Mouse (Mus musculus) liver, embryonic 11.5 days (tissue): Measurements from ENCODE around the gene Wdr4. TPM values are rescaled to one million over a fixed set of nuclear protein-coding genes. Genes with fewer than 3 reads are reported as not detected.

Source experiments
- ATAC-seq: fragments of 200-750 bp; cut with Nextera tagmentation; replicated peaks from 2 replicates; pipeline ENCODE4 v1.8.0; 2017; ENCODE audit warnings: moderate number of reproducible peaks, mild to moderate bottlenecking, moderate TSS enrichment, moderate library complexity; ENCODE audit not compliant: low FRiP score
- DNase-seq: peaks from one replicate; pipeline ENCODE4 v3.0.0-alpha.2; 2017; ENCODE audit warnings: low spot score
- H3K27ac ChIP-seq: fragments of 300-500 bp; sonication (generic); 2 replicates; pipeline ENCODE4 v1.5.1; 2014; ENCODE audit warnings: mild to moderate bottlenecking, low read depth, low read length, control low read depth
- H3K27me3 ChIP-seq: fragments of 300-500 bp; sonication (generic); replicated peaks from 2 replicates; pipeline ENCODE4 v1.6.1; 2014; ENCODE audit warnings: low read length, mixed read lengths; ENCODE audit not compliant: control insufficient read depth, insufficient read depth
- H3K36me3 ChIP-seq: fragments of 300-500 bp; sonication (generic); 2 replicates; pipeline ENCODE4 v1.6.1; 2014; ENCODE audit warnings: mild to moderate bottlenecking, low read length, moderate library complexity, mixed read lengths; ENCODE audit not compliant: control insufficient read depth, insufficient read depth
- H3K4me1 ChIP-seq: fragments of 300-500 bp; sonication (generic); replicated peaks from 2 replicates; pipeline ENCODE4 v1.6.1; 2014; ENCODE audit warnings: low read length, mixed read lengths; ENCODE audit not compliant: control insufficient read depth, insufficient read depth
- H3K4me2 ChIP-seq: fragments of 300-500 bp; sonication (generic); 2 replicates; pipeline ENCODE4 v1.6.1; 2014; ENCODE audit warnings: mild to moderate bottlenecking, control low read depth, moderate library complexity
- H3K4me3 ChIP-seq: fragments of 300-500 bp; sonication (generic); 2 replicates; pipeline ENCODE4 v1.5.1; 2014; ENCODE audit warnings: low read depth, low read length, control low read depth
- H3K9ac ChIP-seq: fragments of 300-500 bp; sonication (generic); 2 replicates; pipeline ENCODE4 v1.6.1; 2014; ENCODE audit warnings: low read depth, low read length, control low read depth
- H3K9me3 ChIP-seq: fragments of 300-500 bp; sonication (generic); 2 replicates; pipeline ENCODE4 v1.6.1; 2016; ENCODE audit warnings: low read length, inconsistent platforms, mixed read lengths; ENCODE audit not compliant: control insufficient read depth
- WGBS: fragments of 180-500 bp; shearing (Covaris S2); extraction: QIAGEN DNeasy Blood & Tissue Kit; methylation state at CpG from one replicate; pipeline ENCODE4 v1.1.7; 2014; 5-methylcytosine and 5-hydroxymethylcytosine counted together
- microRNA-seq: library from miRNA; unstranded; fragments of <30 nt; microRNA quantifications from one replicate; pipeline ENCODE4, GENCODE M21; 2017; ENCODE audit warnings: borderline number of aligned reads
- polyA plus RNA-seq: library from polyadenylated mRNA; unstranded; fragments of >200 nt; fragmentation: Nextera tagmentation; extraction: Ambion mirVana; gene quantifications from 2 replicates; pipeline ENCODE4 v1.2.1, GENCODE M21; 2014

Wdr4 gene
- polyA plus RNA-seq, 1 experiment from 2014 or later: 65.1 TPM

DNA sequence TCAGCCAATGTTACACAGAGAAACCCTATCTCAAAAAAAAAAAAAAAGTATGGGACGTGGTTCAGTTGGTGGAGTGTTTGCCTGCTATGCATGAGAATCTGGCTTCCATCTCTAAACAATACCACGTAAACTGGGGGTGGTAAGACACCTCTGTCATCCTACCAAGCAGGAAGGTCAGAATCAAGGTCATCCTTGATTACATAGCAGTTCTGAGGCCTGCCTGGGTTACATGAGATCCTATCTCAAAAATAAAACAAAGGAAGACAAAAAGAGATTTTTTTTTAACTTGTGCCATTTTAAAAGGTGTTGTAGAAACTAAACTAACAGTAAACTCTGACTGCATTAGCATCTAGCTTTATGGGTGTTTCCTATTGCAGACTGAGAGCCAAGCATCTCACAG lies 67.0 kb downstream of the Wdr4 start:
- Histone ChIP-seq H3K27me3 (no peaks in the 10 kb centered on the region), H3K9me3 (no peaks in the 10 kb centered on the region), H3K4me3 (no peak overlapping the region), H3K36me3 (no peaks in the 10 kb centered on the region), H3K27ac (0 out of 2 replicates have a peak overlapping the region, but pooled peaks have one; percentile 25), H3K9ac (no peak overlapping the region), H3K4me1 (no peaks in the 10 kb centered on the region; the same call in 1 of the 2 replicates), H3K4me2 (no peak overlapping the region)
- WGBS: 69% methylated on average over 2 of the region's 2 CpGs
- no peak for DNase-seq
- ATAC-seq: no peak

DNA sequence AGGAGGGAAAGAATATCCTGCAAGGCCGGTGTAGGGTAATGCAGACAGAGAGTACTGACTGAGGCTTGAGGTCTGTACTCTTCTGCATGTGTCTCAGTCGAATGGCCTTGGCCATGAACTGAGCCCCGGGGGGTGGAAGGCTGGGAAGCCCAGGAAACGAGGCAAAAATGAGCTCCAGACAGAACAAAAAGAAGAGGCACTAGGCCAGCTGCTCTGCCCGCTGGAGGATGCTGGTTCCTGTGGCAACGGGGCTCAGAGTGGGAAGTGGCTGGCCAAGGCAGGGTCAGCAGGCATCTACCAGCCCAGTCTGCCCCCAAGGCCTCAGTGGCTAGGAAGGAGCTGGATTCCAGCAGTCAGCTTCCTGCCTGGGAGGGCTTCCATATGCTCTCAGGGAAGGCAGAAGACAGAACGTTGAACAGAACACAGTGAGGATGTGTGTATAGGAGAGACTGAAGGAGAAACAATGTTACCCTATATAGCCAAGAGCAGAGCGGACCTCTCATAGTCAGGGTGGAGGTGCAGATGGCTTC lies 68.5 kb downstream of the Wdr4 start:
- no peak overlapping the region for H3K9ac ChIP-seq
- no peaks in the 10 kb centered on the region for H3K4me1 ChIP-seq
- H3K27me3 ChIP-seq: no peaks in the 10 kb centered on the region
- WGBS: 56% methylated on average over 8 of the region's 8 CpGs
- DNase-seq (no peak), ATAC-seq (no peak)
- no peak overlapping the region for H3K4me2 ChIP-seq
- no peaks in the 10 kb centered on the region for H3K36me3 ChIP-seq
- H3K4me3 ChIP-seq: no peak overlapping the region
- H3K27ac ChIP-seq: no peak overlapping the region
- no peaks in the 10 kb centered on the region for H3K9me3 ChIP-seq

DNA sequence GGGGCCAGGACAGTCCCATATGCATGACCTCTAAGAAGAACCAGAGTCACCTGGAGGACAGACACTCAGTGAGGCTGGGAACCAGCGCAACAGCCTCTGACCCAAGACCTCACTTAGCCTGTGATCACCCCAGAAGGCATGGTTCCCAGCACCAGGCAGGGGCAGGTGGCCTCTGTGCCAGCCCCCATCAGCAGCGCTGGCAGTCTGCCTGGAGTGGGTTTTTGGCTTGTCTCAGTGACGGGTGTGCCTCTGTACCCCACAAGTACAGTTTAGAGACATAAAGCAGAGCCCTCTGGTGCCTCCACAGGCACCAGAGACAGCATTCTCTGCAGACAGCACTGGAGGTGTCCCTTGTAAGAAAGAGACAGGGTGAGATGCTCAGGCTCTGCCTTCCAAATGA lies 69.6 kb downstream of the Wdr4 start:
- H3K4me1 ChIP-seq: peaks cover 6% of the 10 kb centered on the region; the same call in 1 of the 2 replicates
- 79% methylated on average over 3 of the region's 3 CpGs for WGBS
- no peak overlapping the region for H3K27ac ChIP-seq
- no peaks in the 10 kb centered on the region for H3K9me3 ChIP-seq
- ATAC-seq: no peak
- no peak overlapping the region for H3K4me2 ChIP-seq
- no peaks in the 10 kb centered on the region for H3K36me3 ChIP-seq
- no peak for DNase-seq
- no peak overlapping the region for H3K9ac ChIP-seq
- no peak overlapping the region for H3K4me3 ChIP-seq
- H3K27me3 ChIP-seq: no peaks in the 10 kb centered on the region

DNA sequence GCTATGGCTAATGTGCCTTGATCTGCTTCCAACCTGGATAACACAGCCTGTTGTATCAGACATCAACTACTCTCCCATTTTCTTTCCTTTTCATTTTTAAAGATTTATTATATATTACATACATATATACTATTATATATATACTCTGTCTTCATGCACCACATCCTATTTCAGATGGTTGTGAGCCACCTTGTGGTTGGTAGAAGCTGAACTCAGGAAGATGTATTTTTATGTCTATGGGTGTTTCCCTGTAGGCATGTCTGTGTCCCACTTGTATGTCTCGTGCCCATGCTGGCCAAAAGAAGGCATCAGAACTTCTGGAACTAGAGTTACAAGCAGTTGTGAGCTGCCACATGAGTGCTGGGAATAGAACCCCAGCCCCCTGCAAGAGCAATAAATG lies 71.3 kb downstream of the Wdr4 start:
- Histone ChIP-seq H3K27ac (no peak overlapping the region), H3K9me3 (no peaks in the 10 kb centered on the region), H3K36me3 (no peaks in the 10 kb centered on the region), H3K4me1 (peaks cover 13% of the 10 kb centered on the region), H3K4me3 (no peak overlapping the region), H3K4me2 (no peak overlapping the region), H3K9ac (no peak overlapping the region), H3K27me3 (no peaks in the 10 kb centered on the region)
- ATAC-seq (no peak), DNase-seq (no peak)
- 64% methylated on average over 1 of the region's 1 CpGs for WGBS

DNA sequence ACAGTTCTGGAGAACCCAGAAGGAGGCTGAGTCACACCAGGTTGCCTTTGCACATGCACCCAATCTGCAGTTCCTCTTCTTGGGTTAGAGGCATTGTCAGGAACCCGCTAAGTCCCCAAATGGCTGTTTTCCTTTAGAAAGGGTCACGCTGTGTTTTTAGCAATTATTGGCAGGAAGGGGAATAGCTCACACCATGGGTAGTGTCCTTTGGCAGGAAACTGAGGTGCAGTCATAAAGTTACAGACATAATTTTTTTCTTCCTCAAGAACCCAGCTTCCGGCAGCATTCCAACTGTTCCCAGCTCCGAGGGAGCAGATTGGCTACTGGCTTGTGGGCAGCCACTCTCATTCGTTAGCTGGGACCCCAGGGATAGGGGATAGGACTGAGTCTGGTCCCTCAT lies 72.0 kb downstream of the Wdr4 start:
- DNase-seq: no peak
- no peak overlapping the region for H3K4me3 ChIP-seq
- no peaks in the 10 kb centered on the region for H3K9me3 ChIP-seq
- H3K36me3 ChIP-seq: no peaks in the 10 kb centered on the region
- H3K27me3 ChIP-seq: no peaks in the 10 kb centered on the region
- peaks cover 13% of the 10 kb centered on the region for H3K4me1 ChIP-seq
- no peak overlapping the region for H3K27ac ChIP-seq
- ATAC-seq: no peak
- no peak overlapping the region for H3K9ac ChIP-seq
- WGBS: 67% methylated on average over 5 of the region's 5 CpGs
- H3K4me2 ChIP-seq: no peak overlapping the region

DNA sequence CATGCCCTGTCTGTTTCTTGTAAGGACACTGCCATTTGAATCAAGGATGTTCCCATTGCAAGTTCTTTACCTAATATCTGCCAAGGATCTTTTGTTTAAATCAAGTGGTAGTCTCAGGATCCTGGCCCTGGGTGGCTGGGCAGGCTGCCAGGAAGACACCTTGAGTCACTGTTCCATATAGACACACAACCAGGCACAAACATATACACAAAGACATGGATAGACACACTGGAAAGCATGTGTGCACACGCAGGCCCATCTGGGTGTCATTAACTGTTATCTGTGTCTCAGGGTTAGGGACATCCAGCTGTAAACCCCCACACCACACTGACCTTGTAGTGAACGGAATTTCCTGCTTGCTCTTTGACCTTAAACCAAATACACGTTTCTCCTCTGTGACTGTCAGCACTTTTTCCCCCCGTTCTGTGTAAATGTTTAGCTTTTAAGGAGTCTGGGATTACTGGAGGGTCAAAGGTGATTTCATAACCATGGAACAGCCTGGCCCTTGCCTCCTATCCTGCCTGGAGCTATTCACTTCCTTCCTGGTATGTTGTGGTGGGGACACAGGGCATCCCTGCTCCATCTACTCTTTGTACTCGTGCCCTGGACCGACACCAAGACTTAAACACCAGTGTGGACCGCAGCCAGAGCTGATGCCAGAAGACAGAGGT lies 74.6 kb downstream of the Wdr4 start:
- ATAC-seq (no peak), DNase-seq (no peak)
- H3K4me2 ChIP-seq: no peak overlapping the region
- H3K4me1 ChIP-seq: peaks cover 13% of the 10 kb centered on the region
- H3K27me3 ChIP-seq: no peaks in the 10 kb centered on the region
- H3K9me3 ChIP-seq: no peaks in the 10 kb centered on the region
- WGBS: 22% methylated on average over 7 of the region's 7 CpGs
- peak overlapping the region; percentile 61; the same call in 1 of the 2 replicates for H3K27ac ChIP-seq
- H3K9ac ChIP-seq: no peak overlapping the region
- H3K36me3 ChIP-seq: no peaks in the 10 kb centered on the region
- no peak overlapping the region for H3K4me3 ChIP-seq

Small RNA genes lying within 50 kb of the gene (microRNA-seq; reads per million reads assigned to microRNA genes)
- not detected for gene Gm24970

Other genes starting within 250 kb of the Wdr4 start
- 0.40 and 0.88 TPM in 2 replicates for gene Rsph1, start 242.6 kb downstream of the Wdr4 start, polyA plus RNA-seq
- gene Slc37a1, start 233.2 kb downstream of the Wdr4 start, polyA plus RNA-seq: 6.6 and 7.7 TPM in 2 replicates
- 10.4 and 11.5 TPM in 2 replicates for gene Pde9a, start 133.8 kb downstream of the Wdr4 start, polyA plus RNA-seq
- gene Ndufv3, start 135 bp upstream of the Wdr4 start, polyA plus RNA-seq: 331 and 352 TPM in 2 replicates
- 25.4 and 25.8 TPM in 2 replicates for gene Pknox1, start 44.8 kb upstream of the Wdr4 start, polyA plus RNA-seq
- 7.3 and 8.3 TPM in 2 replicates for gene Cbs, start 117.3 kb upstream of the Wdr4 start, polyA plus RNA-seq
- 188 and 210 TPM in 2 replicates for gene U2af1, start 138.9 kb upstream of the Wdr4 start, polyA plus RNA-seq
- not detected in 2 replicates for gene Cryaa, start 157.8 kb upstream of the Wdr4 start, polyA plus RNA-seq